Mouse (Mus musculus) liver (tissue): ENCODE measurements around the gene Numa1.

Experiments
- DNase-seq: peaks from one replicate; pipeline ENCODE4 v3.0.0-alpha.2; 2020; ENCODE audit warnings: mixed read lengths

Gene Numa1

GRCm38 (mm10) chr7:102062203-102062602 is 128.3 kb downstream of the Numa1 start:
- DNase-seq, result no peak

GRCm38 (mm10) chr7:102063891-102064290 is 130.0 kb downstream of the Numa1 start:
- no peak for DNase-seq
